Mouse (Mus musculus): ENCODE measurements at regions not wholly inside any gene's neighbourhood (a gene's known extent, or its start where the extent isn't known, plus 50 kb on each side); places are given as distances from the start of the nearest gene placed in this dataset.

- TF ChIP-seq GATA4 (IDR thresholded peaks at IDR 0.05; ENCODE audit: insufficient replicate concordance, low read length): no peak
These were observed 54.2 kb upstream of the Cdc42bpa start for GRCm38 (mm10) chr1:179906115-179906514.

GRCm38 (mm10) chr1:179892711-179893110 is 67.6 kb upstream of the Cdc42bpa start:
- TF ChIP-seq GATA4 (IDR thresholded peaks at IDR 0.05; ENCODE audit: insufficient replicate concordance, low read length): no peak

GRCm38 (mm10) chr1:179887921-179888320 is 72.4 kb upstream of the Cdc42bpa start:
- TF ChIP-seq GATA4 (IDR thresholded peaks at IDR 0.05; ENCODE audit: insufficient replicate concordance, low read length): no peak

GRCm38 (mm10) chr1:179881222-179881621 is 77.7 kb upstream of the Ahctf1 start:
- TF ChIP-seq GATA4 (IDR thresholded peaks at IDR 0.05; ENCODE audit: insufficient replicate concordance, low read length): no peak

- no peak for TF ChIP-seq GATA4 (IDR thresholded peaks at IDR 0.05; ENCODE audit: insufficient replicate concordance, low read length)
These were observed 74.4 kb upstream of the Ahctf1 start for GRCm38 (mm10) chr1:179877893-179878292.

GRCm38 (mm10) chr1:179873772-179874555 is 70.5 kb upstream of the Ahctf1 start:
- no peak for TF ChIP-seq GATA4 (IDR thresholded peaks at IDR 0.05; ENCODE audit: insufficient replicate concordance, low read length)

- TF ChIP-seq GATA4 (IDR thresholded peaks at IDR 0.05; ENCODE audit: insufficient replicate concordance, low read length): no peak
These were observed 68.5 kb upstream of the Ahctf1 start for GRCm38 (mm10) chr1:179871961-179872360.

- TF ChIP-seq GATA4 (IDR thresholded peaks at IDR 0.05; ENCODE audit: insufficient replicate concordance, low read length): no peak
These were observed 65.2 kb upstream of the Ahctf1 start for GRCm38 (mm10) chr1:179868656-179869055.

GRCm38 (mm10) chr1:179867493-179867892 is 64.0 kb upstream of the Ahctf1 start:
- TF ChIP-seq GATA4 (IDR thresholded peaks at IDR 0.05; ENCODE audit: insufficient replicate concordance, low read length): no peak

- no peak for TF ChIP-seq GATA4 (IDR thresholded peaks at IDR 0.05; ENCODE audit: insufficient replicate concordance, low read length)
These were observed 62.7 kb upstream of the Ahctf1 start for GRCm38 (mm10) chr1:179866056-179866772.

GRCm38 (mm10) chr1:179865561-179865960 is 62.1 kb upstream of the Ahctf1 start:
- no peak for TF ChIP-seq GATA4 (IDR thresholded peaks at IDR 0.05; ENCODE audit: insufficient replicate concordance, low read length)

- TF ChIP-seq GATA4 (IDR thresholded peaks at IDR 0.05; ENCODE audit: insufficient replicate concordance, low read length): no peak
These were observed 61.2 kb upstream of the Ahctf1 start for GRCm38 (mm10) chr1:179864537-179865226.

- TF ChIP-seq GATA4 (IDR thresholded peaks at IDR 0.05; ENCODE audit: insufficient replicate concordance, low read length): no peak
These were observed 59.9 kb upstream of the Ahctf1 start for GRCm38 (mm10) chr1:179863420-179863819.

- no peak for TF ChIP-seq GATA4 (IDR thresholded peaks at IDR 0.05; ENCODE audit: insufficient replicate concordance, low read length)
These were observed 59.5 kb upstream of the Ahctf1 start for GRCm38 (mm10) chr1:179862941-179863340.

GRCm38 (mm10) chr1:179861776-179862175 is 58.3 kb upstream of the Ahctf1 start:
- no peak for TF ChIP-seq GATA4 (IDR thresholded peaks at IDR 0.05; ENCODE audit: insufficient replicate concordance, low read length)

- no peak for TF ChIP-seq GATA4 (IDR thresholded peaks at IDR 0.05; ENCODE audit: insufficient replicate concordance, low read length)
These were observed 56.0 kb upstream of the Ahctf1 start for GRCm38 (mm10) chr1:179859552-179859902.
